Mouse (Mus musculus) megakaryocyte, embryonic 14.5 days (primary cell): ENCODE data around the gene Msrb3. TPM values are rescaled to one million over a fixed set of nuclear protein-coding genes. Genes with fewer than 3 reads are reported as not detected.
A peak's percentile ranks its signal among the peaks of the same experiment; 100 is the strongest.

Experiments
- H3K27me3 ChIP-seq: replicated peaks from 2 replicates; pipeline ENCODE3; 2012; ENCODE audit warnings: inconsistent platforms
- H3K36me3 ChIP-seq: replicated peaks from 2 replicates; pipeline ENCODE3; 2012; ENCODE audit warnings: low read length, inconsistent platforms, mixed read lengths
- H3K4me1 ChIP-seq: 2 replicates; pipeline ENCODE4 v1.6.1; 2012; ENCODE audit warnings: inconsistent platforms
- H3K4me3 ChIP-seq: replicated peaks from 2 replicates; pipeline ENCODE3; 2012; ENCODE audit warnings: moderate library complexity, mild to moderate bottlenecking, inconsistent platforms
- H3K9me3 ChIP-seq: 2 replicates; pipeline ENCODE4 v1.6.1; 2012; ENCODE audit warnings: inconsistent platforms
- FLI1 ChIP-seq: IDR thresholded peaks from 2 replicates; pipeline ENCODE4 v1.6.1; 2012; ENCODE audit warnings: low read length, inconsistent platforms, mixed read lengths
- GATA1 ChIP-seq: IDR thresholded peaks from 3 replicates; pipeline ENCODE4 v1.6.1; 2012; ENCODE audit warnings: mixed read lengths, low read length, inconsistent platforms, borderline replicate concordance
- polyA plus RNA-seq: library from polyadenylated mRNA; stranded (reverse); fragments of >175 nt; gene quantifications from 2 replicates; pipeline ENCODE4 v1.2.3, GENCODE M21; 2012; ENCODE audit warnings: low replicate concordance; ENCODE audit not compliant: insufficient read depth

The Msrb3 gene
- polyA plus RNA-seq, 1 experiment: 0.03 TPM

DNA sequence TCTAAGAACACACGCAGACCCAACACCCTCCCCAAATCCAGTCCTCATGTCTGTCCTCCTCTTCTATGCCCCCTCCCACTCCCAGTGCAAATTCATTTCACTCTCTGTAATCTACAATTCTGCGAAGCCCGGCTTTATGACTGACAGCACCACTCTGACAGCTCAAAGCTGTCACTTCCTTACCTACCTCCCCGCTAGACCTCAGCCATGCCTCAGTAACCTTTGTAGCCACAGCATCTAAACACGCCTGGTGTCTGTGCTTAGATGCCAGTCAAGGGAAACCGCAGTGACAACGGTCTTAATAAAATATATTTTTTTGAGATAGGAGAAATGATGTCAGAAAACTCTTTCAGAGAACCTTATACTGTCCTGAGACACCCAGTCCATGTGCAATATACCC is 72.5 kb downstream of the Msrb3 start:
- Histone ChIP-seq H3K4me1 (peaks cover 2% of the 10 kb centered on the region; the same call in 1 of the 2 replicates), H3K9me3 (no peaks in the 10 kb centered on the region), H3K4me3 (no peak overlapping the region), H3K27me3 (no peaks in the 10 kb centered on the region), H3K36me3 (no peaks in the 10 kb centered on the region)
- TF ChIP-seq GATA1 (no peak), FLI1 (no peak)

DNA sequence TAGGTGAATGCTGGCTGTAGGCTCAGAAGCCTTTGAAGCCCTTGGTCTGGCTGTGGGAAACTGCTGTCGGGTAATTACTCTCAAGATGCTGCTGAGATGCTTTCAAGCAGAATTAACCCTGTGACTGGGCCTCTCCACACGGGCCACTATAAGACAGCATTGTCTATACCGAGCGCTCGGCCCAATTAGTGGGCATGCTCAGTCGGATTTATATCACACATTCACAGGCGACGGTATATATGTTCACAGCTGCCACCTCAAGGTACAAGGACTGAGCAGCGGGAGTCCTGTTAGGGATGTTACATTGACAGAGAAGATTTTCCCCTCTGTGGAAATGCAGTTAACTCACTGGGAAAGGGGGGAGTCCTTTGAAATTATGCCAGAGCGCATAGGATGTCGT is 73.3 kb downstream of the Msrb3 start:
- H3K27me3 ChIP-seq: no peaks in the 10 kb centered on the region
- H3K4me3 ChIP-seq: no peak overlapping the region
- peaks cover 2% of the 10 kb centered on the region; the same call in 1 of the 2 replicates for H3K4me1 ChIP-seq
- no peaks in the 10 kb centered on the region for H3K36me3 ChIP-seq
- TF ChIP-seq FLI1 (no peak), GATA1 (no peak)
- H3K9me3 ChIP-seq: no peaks in the 10 kb centered on the region

DNA sequence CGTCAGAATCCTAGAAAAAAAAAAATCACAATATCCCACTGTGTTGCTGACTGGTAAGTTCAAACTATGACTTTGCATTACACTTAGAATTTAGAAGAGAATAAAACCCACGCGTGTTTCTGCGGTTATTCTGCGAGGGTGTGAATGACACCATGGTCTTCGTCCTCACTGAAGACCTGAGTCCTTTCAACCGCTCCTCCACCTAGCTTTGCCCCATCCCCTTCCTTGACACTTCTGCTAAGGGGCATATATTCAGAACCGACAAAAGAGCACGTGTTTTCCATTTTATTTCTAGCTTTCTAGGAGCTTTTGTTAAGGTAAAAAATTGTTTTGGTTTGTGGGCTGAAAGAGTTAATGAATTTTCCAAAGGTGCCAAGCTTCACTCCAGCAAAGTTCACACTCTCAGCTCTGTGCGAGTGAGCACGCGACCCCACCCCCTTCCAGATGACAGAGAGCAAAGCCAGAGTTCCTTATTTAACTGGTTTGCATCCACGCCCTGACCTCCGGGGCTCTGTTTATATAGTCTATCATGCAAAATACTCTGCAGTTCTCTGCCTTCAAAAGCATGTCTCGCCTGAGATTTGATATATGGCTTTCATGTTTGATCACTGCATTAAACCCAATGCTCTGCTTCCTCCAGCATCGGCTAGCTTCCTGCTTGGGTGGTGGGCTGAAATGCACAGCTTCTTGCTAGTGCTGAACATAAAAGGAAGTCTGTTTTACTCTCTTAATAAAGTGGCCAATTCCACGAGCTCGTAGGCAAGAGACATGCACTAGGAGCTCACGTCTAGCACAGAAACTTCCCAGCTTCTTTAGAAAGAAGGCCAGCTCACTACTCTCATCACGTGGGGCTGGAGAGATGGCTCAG is 77.2 kb downstream of the Msrb3 start:
- Histone ChIP-seq H3K4me3 (no peak overlapping the region), H3K27me3 (peaks cover 3% of the 10 kb centered on the region), H3K4me1 (no peaks in the 10 kb centered on the region), H3K36me3 (no peaks in the 10 kb centered on the region), H3K9me3 (no peaks in the 10 kb centered on the region)
- no peak for TF ChIP-seq GATA1
- no peak for TF ChIP-seq FLI1

DNA sequence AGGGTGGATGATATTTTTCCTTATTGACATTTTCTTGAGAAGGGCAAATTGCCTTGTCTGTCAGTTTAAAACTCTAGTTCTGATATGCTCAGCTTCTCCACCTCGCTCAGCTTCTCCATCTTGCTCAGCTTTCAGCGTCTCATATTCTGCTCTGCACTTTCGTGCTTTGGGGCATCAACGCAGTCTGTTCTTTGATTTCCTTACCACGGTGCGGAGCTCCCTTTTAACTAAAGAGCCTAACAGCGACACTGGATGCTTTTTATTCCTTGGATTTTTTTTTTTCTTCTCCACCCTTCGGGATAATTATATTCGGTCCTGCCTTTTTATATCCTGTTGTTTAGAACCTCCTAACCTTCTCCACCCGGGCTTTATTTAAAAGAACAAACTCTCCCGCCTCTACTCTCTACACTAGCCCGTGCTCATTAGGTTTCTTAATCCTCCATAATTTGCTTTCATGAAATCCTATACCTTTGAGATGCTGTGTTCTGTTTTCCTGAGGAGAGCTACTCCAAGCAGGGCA is 78.1 kb downstream of the Msrb3 start:
- H3K4me1 ChIP-seq: no peaks in the 10 kb centered on the region
- H3K4me3 ChIP-seq: no peak overlapping the region
- no peaks in the 10 kb centered on the region for H3K36me3 ChIP-seq
- TF ChIP-seq GATA1 (no peak), FLI1 (no peak)
- no peaks in the 10 kb centered on the region for H3K9me3 ChIP-seq
- H3K27me3 ChIP-seq: peaks cover 3% of the 10 kb centered on the region

DNA sequence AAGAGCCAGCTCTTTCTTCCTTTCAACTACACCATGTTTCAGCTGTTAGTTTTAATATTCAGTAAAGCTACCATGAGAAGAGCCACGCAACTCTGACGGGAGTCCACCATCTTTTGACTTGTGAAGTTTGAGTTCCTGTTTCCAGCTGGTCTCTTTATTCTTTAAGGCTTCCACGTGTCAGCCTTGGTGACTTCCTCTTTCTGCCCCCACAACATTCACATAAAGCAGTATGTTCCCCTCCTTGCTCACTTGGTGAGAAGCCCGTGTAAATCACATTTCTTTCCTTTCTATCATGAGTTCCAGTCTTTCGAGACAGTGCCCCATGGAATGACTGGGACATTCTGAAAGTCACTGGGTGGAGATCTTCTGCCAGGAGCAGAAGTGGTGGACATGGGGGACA is 83.6 kb downstream of the Msrb3 start:
- no peaks in the 10 kb centered on the region for H3K9me3 ChIP-seq
- peaks cover 6% of the 10 kb centered on the region for H3K27me3 ChIP-seq
- TF ChIP-seq FLI1 (no peak), GATA1 (no peak)
- peaks cover 19% of the 10 kb centered on the region for H3K4me1 ChIP-seq
- no peak overlapping the region for H3K4me3 ChIP-seq
- no peaks in the 10 kb centered on the region for H3K36me3 ChIP-seq

DNA sequence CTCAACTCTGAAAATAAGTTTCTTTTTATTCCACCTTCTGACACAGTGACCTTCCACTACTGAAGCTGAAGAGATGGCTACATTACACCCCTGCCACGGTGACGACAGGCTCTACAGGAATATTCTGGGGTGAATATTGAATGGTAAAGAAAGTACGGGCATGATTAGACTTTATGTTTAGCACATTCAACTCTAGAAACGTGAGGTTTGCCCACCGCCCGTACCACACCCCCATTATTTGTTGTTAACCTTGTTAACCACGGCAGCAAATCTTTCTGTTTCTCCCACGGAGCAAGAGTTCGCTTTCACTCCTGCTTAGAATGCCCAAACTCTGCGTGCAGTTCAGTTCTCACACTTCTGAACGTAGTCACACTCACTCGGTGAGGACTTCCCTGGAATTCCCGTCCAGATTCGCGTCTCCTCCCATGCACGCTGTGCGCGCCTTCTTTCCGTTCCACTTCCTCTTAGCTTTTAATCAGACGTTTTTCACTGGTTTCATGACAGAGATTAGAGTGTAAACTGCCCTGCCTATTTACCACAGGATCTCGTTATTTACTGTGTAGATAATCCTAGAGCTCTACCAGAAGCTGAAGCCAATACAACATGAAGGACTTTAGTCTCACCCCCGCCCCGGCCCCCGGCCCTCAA is 87.0 kb downstream of the Msrb3 start:
- H3K36me3 ChIP-seq: no peaks in the 10 kb centered on the region
- peaks cover 4% of the 10 kb centered on the region for H3K27me3 ChIP-seq
- peak overlapping the region; percentile 88 for H3K4me3 ChIP-seq
- no peak for TF ChIP-seq GATA1
- TF ChIP-seq FLI1: no peak
- no peaks in the 10 kb centered on the region for H3K9me3 ChIP-seq
- H3K4me1 ChIP-seq: peaks cover 19% of the 10 kb centered on the region

DNA sequence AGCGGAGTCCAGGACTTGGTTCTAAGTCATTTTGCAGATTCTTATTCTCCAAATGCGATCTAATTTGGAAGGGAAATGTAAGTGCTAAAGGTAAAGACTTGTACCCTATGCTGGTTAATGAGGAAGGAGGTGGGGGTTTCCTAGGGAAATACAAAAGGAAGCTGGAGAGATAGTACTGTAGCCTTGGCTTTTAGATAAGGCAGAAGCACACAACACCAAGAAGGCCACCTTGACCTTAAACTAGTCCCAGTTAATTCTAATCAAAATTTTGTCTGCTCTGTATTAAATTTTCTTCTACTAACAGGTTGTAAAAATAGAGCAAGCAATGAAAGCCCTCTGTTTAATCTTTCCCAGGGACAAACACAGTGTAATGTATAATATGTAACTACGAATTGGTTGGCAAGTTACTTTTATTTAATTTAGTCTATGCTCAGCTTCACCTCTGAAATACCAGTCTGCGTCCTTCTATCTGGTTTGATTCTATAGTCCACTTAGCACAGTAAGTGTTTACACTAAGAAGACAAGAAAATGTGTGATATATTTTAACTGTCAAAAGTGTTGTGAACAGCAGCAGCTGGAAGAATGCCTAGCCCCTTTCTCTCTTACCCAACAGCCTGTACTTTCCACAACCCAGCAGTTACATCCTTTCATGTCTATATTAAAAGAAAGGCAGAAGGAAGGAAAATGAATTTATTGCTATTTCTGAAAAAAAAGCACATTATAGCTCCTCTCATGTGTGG is 87.9 kb downstream of the Msrb3 start:
- TF ChIP-seq FLI1 (no peak), GATA1 (no peak)
- Histone ChIP-seq H3K9me3 (no peaks in the 10 kb centered on the region), H3K36me3 (no peaks in the 10 kb centered on the region), H3K4me1 (peaks cover 19% of the 10 kb centered on the region), H3K27me3 (peaks cover 4% of the 10 kb centered on the region), H3K4me3 (no peak overlapping the region)

DNA sequence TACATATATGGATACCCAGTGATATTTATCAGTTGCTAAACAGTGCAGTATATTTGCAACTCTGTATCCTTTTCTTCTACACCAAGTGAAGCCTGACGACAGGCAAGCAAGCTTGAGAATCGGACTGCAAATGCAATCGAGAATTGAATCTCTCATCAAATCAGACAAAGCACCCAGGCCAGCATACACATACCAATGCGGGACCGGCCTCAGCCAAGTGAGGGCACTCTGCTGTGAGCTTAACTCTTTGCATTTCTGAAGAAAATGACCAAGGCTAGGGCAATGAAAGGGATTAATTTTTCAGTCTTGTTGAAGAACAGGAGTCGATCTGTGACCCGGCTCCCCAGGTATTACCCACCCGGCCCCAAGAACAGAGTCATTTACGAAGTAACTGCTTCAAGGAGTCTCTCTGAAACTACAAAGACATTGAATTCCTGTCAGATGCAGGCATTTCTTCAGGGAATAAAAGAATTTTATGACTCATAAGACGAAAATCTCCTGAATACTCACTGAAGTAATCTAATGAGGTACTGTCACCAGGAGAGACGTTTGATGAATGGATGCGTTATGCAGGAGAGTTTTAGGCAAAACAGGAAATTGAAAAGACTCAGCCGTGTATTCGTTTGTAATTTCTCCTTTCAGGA is 88.7 kb downstream of the Msrb3 start:
- Histone ChIP-seq H3K36me3 (no peaks in the 10 kb centered on the region), H3K4me1 (peaks cover 19% of the 10 kb centered on the region), H3K27me3 (peaks cover 4% of the 10 kb centered on the region), H3K9me3 (no peaks in the 10 kb centered on the region), H3K4me3 (no peak overlapping the region)
- TF ChIP-seq GATA1: no peak
- TF ChIP-seq FLI1: no peak

DNA sequence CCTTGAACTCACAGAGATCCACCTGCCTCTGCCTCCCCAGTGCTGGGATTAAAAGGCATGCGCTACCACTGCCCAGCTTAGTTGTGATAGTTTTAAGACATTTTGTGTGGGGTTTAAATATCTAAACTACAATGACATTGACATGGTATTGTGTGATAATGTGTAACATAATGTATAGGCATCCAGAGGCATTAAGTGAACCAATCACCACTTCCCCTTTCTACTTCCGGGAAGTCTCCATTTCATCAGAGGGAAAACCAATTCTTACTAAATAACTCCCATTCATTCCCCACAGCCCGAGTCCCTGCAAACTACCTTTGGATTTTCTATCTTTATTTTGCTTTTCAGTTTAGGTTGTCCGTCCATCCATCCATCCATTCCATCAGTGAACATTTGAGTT is 90.7 kb downstream of the Msrb3 start:
- no peak for TF ChIP-seq FLI1
- TF ChIP-seq GATA1: no peak
- Histone ChIP-seq H3K36me3 (no peaks in the 10 kb centered on the region), H3K4me1 (peaks cover 19% of the 10 kb centered on the region)

More for the DNA sequence above, 90.7 kb downstream of the Msrb3 start:
- no peaks in the 10 kb centered on the region for H3K9me3 ChIP-seq
- H3K4me3 ChIP-seq: no peak overlapping the region
- peaks cover 4% of the 10 kb centered on the region for H3K27me3 ChIP-seq
